Mouse (Mus musculus): Measurements from ENCODE around the gene Megf9.

The Megf9 gene

DNA sequence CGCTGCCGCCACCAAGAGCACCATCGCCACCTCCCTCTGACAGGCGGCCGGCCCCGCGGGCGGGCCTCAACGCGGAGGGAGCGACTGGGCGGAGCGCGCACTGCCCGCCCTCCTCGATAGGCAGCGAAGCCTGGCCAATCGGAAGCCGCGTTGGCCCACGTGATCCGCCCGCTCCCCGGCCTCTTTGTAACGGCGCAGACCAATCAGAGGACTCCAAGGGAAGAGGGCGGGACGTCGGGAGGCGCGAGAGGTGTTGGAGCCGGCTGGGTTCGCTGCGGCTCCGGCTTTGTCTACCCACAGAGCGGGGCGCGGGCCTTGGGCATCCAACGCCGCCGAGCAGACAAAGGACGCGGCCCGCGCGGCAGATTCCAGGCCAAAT is at the start of gene Megf9:
Gene Megf9 (minus strand): TSS at position 105 of the 379 bp plus-strand sequence.
- peak; percentile 98 to 99 for DNase-seq

DNA sequence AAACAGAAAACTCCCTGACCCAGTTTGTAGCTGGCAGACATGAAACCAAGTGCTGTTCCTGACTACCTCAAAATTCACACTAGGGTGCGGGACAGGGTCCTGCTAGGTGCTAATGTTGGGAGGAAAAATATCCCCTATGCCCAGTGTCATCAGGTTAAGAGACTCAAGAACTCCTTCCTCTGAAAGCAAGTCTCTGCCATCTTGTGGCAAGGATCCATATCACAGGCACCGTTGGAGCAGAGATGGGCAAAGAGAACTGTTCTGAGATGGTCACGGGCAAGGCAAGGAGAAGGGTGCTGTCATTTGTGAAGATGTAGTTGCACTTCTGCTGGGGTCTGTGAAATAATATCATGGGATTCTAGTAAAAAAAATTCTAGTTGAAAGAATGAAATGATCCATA is 44.9 kb upstream of the Megf9 start:
- DNase-seq = peak; percentile 80 to 81

DNA sequence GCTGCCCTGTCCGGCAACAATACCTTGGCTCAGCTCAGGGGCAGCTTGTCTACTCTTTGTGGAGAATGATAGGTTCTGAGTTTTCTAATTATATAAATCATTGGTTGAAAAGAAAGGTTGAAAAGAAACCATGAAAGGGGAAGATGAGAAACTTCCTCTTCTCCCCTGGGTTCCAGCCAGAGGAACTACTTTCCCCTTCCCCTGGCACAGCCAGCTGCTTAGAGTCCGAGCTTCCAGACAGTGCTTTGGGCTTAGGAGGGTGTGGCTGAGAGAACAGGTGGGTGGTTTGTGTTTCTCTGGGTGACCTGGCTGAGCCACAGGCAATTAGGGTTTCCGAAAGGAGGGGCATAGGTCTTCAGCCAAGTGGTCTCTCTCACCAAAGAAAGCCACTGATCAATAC is 43.5 kb upstream of the Megf9 start:
- DNase-seq = no peak

DNA sequence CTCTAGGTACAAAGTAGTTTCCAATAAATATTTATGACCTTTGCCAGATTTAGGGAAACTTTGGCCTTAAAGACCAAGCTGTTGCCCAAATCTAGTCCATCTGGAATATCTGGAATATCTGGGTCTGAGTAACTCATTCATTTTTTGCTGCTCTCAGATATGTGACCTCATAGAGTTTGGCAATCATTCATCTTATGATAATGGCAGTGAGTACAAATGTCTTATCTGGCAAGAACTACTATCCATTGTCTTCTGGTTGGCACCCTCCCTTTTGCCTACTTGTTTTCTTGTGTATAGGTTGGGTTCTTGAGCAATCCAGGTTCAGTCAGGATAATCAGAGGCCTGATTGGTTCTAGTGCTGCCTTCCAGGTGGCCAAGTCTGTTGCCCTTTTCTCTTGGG is 41.3 kb upstream of the Megf9 start:
- no peak for DNase-seq

DNA sequence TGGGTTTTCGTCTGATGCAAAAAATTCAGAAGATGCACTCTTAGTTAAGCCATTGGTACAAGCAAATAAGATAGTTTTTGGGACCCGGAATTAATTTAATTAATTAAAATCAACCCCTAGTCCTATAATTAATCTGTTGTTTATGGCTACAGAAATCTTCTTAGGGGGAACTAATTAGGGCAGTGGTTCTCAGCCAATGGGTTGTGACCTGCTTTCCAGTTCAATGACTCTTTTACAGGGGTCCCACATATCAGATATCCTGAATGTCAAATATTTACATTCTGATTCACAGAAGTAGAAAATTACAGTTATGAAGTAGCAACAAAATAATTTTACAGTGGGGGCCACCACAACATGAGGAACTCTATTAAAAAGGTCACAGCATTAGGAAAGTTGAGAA is 39.1 kb upstream of the Megf9 start:
- DNase-seq = no peak

DNA sequence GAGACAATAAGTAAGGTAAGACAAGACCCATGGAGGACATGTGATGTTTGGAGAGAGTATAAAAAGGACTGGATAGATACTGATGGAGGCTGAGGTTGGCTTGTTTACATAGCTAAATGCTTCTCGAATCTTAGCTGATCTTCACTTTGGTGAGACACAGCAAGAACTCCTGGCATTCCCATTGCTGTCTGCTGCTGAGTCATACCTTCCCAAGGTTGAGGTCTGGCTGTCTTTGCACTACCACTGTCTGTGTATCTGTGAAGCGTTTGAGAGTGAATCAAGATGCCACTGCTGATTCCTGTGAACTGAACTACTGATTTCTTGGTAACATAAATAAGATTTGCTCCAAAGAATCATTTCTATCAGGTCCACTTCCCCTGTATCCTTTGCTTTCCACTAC is 19.1 kb upstream of the Megf9 start:
- no peak for DNase-seq

DNA sequence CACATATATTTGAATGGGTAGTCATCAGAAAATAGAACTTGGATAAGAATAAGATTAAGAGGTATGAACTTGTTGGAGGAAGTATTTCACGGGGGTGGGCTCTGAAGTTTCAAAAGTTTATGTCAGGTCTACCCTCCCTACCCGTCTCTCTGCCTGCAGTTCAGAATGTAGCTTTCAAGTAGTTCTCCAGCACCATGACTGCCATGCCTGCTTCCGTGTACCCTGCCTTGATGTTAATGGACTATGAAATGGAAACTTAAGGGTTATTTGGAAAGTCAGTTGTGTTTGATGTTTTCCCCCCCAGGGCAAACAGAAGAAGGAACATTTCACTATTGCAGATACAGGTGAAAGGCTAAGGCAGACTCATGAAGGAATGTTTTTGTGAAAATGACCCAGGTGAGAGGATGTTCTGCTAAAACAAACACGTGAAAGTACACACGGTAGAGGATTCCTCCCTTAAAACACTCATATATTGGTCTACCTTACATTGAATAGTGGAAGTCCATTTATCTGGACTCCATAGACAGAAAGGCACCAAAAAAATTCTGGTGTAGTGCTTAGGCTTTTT is 18.5 kb upstream of the Megf9 start:
- DNase-seq = no peak

DNA sequence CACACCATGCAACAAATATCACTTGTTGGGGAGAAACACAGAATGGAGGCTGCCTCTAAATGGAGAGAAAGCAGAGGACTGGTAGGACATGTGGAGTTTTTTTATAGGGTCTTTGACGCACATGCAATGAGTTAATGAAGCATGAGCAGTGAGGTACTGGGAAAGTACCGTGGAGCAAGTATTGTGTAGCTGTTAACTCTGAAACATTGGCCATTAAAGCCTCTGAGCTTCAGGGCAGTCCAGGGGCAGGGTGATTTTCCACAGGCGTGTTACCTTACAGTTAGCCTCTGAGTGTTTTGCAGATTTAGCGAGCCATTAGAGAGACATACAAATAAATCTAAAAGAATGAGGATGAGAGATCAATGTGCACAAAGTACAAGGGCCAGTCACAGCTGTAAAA is 17.3 kb upstream of the Megf9 start:
- no peak for DNase-seq

DNA sequence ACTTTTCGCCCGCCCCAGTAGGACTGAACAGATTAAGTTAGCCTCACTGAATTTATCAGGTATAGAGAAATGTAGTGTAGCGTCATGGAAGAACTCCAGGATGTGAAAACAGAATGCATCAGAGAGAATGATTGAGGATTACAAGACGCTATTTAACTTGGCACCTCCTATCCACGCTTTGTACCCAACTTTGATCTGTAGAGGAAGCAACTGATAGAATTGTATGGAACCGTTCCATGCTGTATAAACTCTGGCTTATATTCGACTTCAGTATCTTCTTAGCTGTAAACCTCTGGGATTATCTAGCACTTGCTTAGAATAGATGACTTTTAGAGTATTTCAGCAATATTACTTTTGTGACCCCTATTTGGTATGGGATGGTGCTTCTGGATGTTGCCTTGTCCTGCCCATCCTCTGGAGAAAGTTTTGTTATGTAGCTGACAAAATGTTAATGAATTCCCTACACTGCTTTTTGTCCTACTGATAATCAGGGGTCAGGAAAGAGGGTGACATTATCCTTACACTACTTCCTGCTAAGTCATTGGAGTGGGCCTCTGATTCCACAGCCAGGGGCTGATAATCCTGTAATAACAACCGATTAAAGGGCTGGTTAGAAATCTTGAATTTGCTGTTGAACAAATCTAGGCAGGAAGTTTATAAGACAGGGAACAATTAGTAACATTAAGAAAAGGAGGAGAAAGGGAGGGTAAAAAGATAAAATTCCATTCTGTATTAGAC is 12.8 kb upstream of the Megf9 start:
- no peak for DNase-seq

DNA sequence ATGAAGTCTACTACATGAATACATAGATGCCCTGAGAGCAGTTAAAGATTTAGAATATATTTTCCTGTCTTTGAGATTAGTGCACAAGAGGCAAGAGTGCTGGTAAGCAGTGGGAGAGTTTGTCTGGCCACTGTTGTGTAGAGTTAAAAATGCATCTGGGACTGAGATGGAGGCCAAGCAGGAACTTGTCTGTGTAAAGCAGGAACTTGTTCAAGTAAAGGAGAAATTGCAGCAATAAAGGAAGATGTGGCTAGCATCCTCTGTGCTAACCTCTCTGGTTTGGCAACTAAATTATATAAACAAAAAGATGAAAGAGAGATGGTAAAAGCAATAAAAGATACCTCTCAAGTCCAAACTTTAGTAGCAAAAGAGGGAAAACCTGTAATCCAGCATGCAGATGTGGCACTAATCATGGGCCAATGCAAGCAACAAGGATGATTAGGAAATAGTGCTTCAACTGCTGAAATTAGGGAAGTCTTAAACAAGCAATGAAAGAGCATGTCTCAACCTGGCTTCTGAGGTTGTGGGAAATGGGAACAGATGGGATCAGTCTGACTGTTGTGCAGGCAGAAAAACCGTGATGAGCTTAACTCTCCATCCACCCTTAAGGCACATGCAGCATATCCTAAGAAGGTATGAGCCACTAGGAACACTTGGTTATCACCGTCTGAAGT is 11.2 kb upstream of the Megf9 start:
- DNase-seq = no peak

DNA sequence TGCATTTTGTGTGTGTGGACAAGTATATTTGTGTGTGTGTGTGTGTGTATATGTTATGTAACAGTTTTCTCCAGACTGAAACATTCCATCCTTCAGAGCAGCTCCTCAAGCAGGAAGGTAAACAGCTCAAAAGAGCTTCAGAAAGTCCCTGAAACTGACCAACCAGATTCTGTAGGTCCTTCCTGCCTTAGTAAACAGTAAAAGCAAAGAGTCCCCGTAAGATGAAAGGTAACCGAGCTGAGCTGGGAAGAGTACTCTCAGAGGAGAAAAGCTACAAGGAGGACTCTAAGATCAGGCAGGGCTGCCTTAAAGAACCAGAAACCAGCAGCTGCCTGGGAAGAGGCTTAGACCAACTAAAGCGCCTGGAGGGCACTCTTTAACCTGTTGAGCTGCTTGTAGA is 9.6 kb upstream of the Megf9 start:
- DNase-seq = no peak

DNA sequence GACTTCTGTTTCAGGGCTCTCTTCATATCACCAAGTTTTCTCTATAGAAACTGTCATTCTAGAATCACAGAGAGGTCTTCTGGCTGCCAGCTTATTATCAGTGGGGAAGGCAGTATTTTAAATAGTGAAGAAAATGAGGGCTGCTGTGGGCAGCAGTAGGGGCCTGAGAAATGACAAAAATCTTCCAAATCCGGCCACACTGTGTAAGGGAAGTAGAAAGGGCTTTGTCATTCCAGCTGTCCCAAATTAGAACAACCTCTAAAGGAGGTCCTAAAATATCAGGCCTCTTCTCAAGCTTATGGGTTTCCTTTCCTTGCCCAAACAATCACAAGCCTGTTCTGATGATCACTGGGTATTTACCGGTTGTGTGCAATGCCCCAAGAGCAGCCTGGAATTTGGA is 7.6 kb upstream of the Megf9 start:
- DNase-seq = no peak

DNA sequence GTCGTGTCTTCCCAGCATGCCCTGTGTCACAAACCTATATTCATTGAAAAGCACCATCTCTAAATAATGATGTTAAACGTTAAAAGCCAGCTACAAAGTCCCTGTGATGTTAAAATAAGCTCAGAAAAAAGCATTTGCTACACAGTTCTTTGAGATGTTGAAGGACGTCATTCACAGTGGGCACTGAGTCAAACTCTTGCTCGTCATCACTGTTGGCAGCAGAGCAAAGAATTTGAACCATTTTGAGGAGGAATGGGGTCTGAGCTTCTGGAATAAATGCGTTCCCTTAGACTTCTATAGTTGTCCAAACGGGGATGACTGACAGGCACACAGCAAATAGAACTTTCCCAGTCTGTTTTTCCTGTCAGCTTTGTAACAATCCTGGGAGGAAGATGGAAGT is 5.9 kb upstream of the Megf9 start:
- no peak for DNase-seq

DNA sequence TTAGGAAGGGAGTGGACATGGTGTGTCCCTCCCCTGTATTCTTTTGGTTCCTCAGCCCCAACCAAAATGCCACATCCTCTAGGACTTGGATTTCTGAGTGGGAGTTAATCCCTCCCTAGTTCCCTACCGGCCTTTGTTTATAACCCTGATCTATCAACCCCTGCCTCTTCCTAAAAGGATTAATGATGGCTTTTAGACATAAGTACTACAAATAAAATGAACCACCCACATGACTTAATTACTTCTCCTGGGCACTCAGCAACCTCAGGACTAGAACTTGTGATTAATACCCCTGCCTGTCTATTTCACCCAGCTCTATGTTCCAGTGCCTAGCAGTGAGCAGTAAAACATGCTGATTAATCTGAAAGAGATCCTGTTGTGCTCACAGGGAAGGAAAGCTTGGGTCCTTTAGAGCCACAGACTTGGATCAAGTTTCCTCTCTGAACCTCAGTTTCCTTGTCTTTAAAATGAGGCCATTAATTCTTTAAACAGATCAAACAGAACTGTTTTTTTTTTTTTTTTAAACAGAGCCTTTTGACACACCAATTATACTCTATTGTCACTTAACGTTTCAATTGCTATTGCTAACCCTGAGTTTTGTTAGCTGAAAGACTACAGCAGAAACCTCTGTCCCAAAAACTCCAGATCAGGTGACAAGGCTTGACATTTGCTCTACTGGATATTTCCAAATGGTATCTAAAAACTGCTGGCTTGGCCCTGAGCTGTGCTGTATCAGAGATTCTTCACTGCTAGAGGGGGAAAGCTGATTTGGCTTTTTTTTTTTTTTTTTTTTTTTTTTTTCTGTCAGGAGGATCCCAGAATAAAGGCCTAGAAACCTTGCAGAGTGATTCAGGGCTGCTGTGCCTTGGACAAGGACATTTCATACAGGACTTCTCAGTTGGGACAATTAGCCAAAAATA is 2.1 kb upstream of the Megf9 start:
- no peak for DNase-seq

DNA sequence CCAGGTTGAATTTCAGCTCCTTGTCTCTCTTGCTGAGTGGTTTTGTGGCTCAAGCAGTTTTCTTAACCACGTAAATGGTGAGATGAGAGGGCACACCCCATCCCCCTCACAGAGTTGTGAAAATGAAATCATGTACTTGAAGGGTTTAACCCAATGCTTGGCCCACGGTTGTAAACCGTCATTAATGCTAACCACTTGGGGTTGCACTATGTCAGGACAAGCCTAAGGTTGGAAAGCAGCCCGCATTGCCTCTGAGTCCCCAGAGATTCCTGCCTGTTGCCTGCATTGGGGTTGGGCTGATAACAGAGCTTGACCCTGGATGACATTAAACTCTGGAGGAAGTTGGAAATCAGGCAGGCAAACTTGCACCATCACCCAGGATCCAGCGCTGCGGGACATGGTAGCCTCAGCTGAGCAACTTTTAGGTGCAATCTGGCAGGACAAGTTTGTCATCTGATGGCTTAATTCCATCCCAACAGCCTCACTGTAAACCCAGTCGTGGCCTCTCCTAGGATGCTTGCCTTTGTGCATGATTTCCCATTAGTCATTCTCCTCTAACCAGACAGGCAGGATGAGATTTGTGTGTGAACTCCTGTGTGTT is 1.0 kb upstream of the Megf9 start:
- DNase-seq = peak; percentile 68 to 71

DNA sequence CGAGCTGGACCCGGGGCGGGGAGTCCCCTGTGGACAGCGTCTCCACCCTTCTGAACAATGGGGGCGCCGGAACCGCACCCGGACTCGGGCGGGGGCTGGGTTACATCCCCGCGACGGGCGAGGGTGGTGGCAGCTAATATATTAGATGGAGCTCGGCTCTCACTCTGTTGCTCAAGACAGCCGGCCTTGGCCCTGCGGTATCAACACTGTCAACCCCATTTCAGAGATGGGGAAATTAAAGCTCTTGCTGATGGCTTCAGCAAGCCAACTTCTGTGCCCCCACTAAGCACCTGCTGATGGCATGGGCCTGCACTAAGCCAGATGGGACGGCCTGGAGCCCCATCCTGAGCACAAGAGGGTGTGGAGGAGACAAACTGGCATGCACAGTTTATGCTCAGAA is 494 bp upstream of the Megf9 start:
- DNase-seq = no peak

DNA sequence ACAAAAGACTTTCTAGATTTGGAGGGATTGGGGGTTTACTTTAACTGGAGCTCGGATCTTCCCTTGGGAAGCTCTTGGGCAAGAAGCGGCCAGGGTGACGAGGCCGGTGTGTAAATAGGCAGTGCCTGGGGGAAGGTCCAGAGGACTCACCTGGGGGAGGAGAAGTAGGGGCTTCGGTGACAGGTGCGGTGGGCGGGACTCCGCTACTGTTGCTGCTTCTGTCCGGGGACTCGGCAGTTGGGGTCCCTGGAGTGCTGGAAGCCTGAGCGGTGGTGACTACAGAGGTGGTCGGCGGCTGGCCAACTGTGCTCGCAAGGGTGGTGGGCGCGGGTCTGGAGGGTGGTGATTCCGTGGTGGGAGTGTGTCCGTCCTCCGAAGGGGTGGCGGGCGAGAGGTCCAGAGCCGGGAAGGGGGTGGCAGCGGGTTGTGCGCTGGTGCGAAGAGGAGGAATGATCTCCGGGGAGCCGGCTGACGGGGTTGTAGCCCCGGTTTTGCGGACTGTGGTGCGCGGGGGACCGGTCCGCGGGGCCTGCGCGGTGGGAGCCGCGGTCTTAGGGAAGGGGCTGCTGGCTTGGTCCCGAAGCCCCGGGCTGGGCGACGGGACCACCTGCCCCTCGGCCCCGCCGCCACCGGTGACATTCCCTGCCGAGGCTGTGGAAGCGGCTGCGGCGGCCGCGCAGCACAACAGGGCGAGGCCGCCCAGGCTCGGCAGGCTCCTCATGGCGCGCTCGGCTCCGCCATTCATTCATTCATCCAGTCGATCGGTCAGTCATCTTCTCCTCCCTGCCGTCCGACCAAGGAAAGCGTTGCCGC is 511 bp downstream of the Megf9 start:
- DNase-seq = peak; percentile 79 to 81

DNA sequence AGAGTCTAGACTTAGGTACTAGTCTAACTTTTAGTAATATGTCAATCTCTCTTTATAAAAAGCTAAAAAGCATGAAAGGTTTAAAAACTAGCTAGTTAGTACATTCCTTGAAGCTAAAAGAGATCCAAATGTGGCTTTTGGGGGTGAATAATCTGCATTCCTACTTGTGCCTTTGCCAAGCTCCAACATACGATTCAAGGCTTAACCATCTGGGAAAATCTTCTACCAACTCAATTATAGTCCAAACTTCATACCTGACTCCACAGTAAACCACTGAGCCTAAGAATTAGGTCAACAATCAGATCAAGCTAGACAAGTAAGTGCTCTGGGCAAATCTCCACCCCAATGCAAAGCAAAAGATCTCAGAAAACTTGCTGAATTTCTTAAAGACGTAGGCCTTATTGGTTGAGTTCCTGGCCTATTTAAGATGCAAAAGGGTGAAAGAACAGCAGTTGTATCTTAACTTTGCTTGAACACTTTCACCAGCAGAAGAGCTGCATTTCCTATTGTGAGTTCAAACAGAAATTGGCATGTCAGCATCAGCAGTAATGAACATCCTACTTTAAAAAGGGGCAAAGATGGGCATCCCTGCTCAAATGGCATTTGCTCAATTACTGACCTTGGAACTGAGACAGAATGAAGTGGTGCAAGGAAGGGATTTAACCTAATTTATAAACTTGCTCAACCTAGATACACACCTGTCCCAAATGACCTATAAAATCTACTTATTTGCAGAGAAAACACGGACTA is 1.6 kb downstream of the Megf9 start:
- DNase-seq = peak in 1 of 2 experiments; percentile 12

DNA sequence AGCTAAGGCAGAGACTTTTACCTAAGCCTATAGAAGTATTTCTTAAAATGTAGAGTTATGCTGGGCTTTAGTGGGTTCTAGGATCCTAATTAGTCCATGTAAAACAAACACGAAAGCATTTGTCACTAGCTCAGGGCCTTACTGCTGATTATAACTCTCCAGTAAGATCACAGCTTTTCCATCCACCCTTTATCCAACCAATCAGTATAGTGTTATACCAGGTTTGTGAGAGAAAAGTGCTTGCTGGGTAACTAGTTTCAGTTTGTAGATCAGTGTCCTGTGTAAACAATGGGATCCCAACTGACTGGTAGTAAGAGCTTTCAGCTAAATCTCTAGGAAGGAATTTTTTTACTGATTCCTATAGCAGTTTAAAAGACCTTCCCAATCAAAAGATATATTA is 3.8 kb downstream of the Megf9 start:
- no peak for DNase-seq

DNA sequence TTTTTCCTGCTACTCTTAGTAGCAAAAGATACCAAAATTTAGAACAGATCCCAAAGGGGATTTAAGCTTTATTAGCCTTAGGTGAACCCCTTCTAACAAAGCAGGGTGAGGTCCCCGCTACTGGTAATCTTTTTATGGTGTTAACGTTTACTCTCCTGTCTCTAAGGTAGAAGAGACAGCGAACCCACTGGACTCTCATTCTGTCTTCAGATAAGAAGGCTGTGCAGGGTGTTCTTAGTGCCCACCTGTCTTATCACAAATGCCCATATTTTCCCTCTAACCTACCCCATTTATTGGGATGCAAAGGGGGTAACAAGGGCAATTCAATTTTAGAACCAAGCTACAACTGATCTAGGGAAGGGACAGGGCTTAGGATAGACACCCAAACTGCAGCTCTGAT is 6.2 kb downstream of the Megf9 start:
- no peak for DNase-seq

DNA sequence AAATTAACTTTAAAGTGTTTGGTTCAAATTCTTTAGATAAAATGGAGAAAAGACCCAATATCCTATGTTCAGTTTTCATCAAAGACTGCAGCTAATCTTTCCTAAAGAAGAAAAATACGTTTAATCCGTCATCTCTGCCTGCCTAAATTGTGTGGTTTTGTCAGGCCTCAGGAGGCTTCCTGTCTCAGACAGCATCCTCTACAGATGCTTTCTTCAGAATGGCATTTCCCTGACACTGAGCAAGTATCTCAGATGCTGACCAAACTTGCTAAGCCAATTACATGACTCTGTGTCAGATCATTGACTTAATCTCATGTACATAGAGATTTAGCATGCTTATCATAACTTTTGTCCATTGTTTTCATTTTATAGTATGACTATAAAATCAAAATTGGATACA is 11.4 kb downstream of the Megf9 start:
- DNase-seq = no peak
